Comparison of ENCODE assay signal across 8 mouse cellular contexts in genomic region chr12:70347202-70347841, GRCm38 (mm10). TPM values are rescaled to one million over a fixed set of nuclear protein-coding genes. Genes with fewer than 3 reads are reported as not detected.
DNase-seq lines count a peak whose midpoint lies in the region; ATAC-seq lines count a peak whose summit lies in the region.

Gene Trim9, minus strand, starts transcription at chr12:70347614.

- H3K9me3 ChIP-seq in intestine, embryonic 15.5 days, result no peaks in the 10 kb centered on the region

- H3K4me3 ChIP-seq in intestine, embryonic 15.5 days (replicated peaks), result peak within 1 kb of the TSS; percentile 54

- H3K27ac ChIP-seq in intestine, embryonic 15.5 days, result peak within 1 kb of the TSS; percentile 58

- peaks cover 17% of the 10 kb centered on the region for H3K4me1 ChIP-seq in intestine, embryonic 15.5 days (replicated peaks)

- peak; percentile 95 for DNase-seq in adrenal gland, adult 8-10 months
- DNase-seq in embryo, embryonic 11.5 days (ENCODE audit: low read depth, low spot score), result peak; percentile 95
- peak; percentile 77 to 84 for DNase-seq in gastrocnemius, postnatal 36 days
- peak; percentile 99 for DNase-seq in left cerebral cortex, postnatal 14 days (ENCODE audit: low spot score in 2 of 2)
- DNase-seq in mesoderm, embryonic 11.5 days (ENCODE audit: low read depth, low spot score), result peak; percentile 99
- DNase-seq in right cerebral cortex, postnatal 4 days, result peak; percentile 97
- peak; percentile 93 for DNase-seq in yolk sac, embryonic 10.5 days (ENCODE audit: low spot score)

- peak; percentile 99 for ATAC-seq in intestine, embryonic 15.5 days

- peaks cover 24% of the 10 kb centered on the region for H3K27me3 ChIP-seq in intestine, embryonic 15.5 days (replicated peaks)

- no peaks in the 10 kb centered on the region for H3K36me3 ChIP-seq in intestine, embryonic 15.5 days

- intact Hi-C loops in gastrocnemius, postnatal 36 days (cut with DNase I), result no loop called here
- intact Hi-C loops in left cerebral cortex, postnatal 14 days (cut with DNase I), result loop anchor here (1.0 to 5.0 kb wide), 3 partner anchors 55 to 83 kb away; no protein-coding TSS in a partner anchor

- H3K9ac ChIP-seq in intestine, embryonic 15.5 days, result peak within 1 kb of the TSS; percentile 39

- H3K4me2 ChIP-seq in intestine, embryonic 15.5 days (replicated peaks), result peak within 1 kb of the TSS; percentile 96

- WGBS in intestine, embryonic 15.5 days, result under 1% methylated on average over 50 of the region's 50 CpGs

RNA-seq across cellular contexts. Expression of gene Trim9, which starts in this region (rescaled TPM):
- total RNA-seq in adrenal gland, adult 8-10 months (2022), result 1 to 10 TPM; 1.8 to 3.4 (median 3.1) TPM
- under 1 TPM in 1 of 2 experiments, not detected in 1; 0.10 TPM for total RNA-seq in gastrocnemius, postnatal 36 days (2021)
- 1.5 and 1.7 TPM in 2 replicates for polyA plus RNA-seq in intestine, embryonic 15.5 days (2015; fragmentation: Nextera tagmentation; extraction: Ambion mirVana)
- 100 to 1,000 TPM; 422 to 460 TPM for total RNA-seq in left cerebral cortex, postnatal 14 days (2021)

Comparison
In these comparisons a context has a peak if more than half of its experiments do, and no peak if none do; other contexts are left out.
1. Peak in every context shown above with its lines: DNase-seq, ATAC-seq, H3K4me3 ChIP-seq and H3K27ac ChIP-seq.
2. RNA of gene Trim9 (total RNA-seq): 422 to 460 TPM in left cerebral cortex, postnatal 14 days; 1.8 to 3.4 TPM in adrenal gland, adult 8-10 months and 0.10 TPM in gastrocnemius, postnatal 36 days; every median in the first group is over 10 times any median in the second.
3. Peak in DNase-seq in gastrocnemius, postnatal 36 days; RNA of the gene not detected or under 1 TPM.